Mouse (Mus musculus): ENCODE measurements at regions not wholly inside any gene's neighbourhood (a gene's known extent, or its start where the extent isn't known, plus 50 kb on each side); places are given as distances from the start of the nearest gene placed in this dataset.

DNA sequence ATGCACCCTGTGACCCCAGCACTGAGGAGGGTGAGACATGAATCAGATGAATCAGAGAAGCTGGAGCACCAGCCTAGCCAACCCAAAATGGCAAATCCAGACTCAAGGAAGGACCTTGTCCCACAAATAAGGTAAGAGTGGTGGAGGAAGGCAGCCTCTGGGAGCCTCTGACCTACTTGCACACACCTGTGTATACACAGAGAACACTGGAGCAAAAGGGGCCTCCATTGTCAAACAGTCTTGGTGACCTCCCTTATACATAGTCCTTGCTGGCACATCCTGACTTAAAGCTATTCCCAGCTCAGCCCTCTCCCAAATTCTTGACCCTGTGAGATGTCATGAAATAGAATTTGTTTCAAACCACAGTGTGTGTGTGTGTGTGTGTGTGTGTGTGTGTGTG is 57.1 kb downstream of the Inhbb start:
- DNase-seq (ENCODE audit: low spot score) = no peak

DNA sequence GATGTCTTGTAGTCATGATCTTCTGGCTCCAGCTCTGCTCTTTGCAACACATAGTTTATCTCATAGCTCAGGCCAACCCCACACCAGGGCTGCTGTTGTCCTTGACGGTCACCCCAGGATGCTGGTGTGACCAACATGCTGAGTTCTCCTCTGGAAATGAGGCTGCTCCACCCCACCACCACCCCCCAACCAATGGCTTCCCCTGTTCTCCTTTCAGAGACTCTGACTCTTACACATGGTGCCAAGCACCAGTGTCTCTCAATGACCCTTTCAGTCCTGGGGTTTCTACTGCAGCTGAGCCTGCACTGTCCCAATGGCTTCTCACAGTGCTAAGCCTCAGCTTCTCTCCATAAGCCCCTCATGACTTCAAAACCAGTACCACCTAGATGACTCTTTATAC is 64.0 kb downstream of the Inhbb start:
- no peak for DNase-seq (ENCODE audit: low spot score)

DNA sequence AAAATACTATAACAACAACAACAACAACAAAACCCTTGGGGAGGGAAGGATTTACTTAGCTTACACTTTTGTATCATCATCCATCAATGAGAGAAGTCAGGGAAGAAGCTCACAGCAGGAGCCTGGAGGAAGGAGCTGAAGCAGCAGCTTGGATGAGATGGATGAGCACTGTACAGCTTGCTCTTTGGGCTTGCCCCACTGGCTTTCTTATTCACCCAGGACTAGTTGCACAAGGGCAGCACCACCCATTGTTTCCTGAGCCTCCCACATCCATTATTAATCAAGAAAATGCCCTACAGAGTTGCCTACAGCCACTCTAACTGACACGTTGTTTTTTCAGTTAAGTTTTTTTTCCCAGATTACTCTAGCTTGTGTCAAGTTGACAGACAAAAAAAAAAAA is 65.1 kb downstream of the Inhbb start:
- no peak for DNase-seq (ENCODE audit: low spot score)

DNA sequence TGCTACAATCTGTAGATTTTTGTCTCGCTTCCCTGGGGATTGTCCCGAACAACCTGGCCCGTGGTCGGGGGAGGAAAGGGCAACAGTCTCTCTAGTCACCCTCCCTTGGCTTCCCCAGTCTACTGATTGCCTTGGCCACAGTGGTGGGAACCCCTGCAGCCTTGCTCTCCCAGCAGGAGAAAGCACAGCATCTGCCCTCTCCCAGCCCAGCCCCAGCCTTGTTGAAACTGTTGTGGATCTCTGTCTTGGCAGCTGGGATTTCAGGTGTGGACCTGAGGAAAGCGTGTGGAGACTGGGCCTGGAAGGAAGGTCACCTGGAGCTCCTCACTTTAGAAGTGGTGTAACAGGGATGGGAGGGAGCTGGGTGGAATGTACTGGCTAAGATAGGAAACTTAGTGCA is 66.6 kb downstream of the Inhbb start:
- no peak for DNase-seq (ENCODE audit: low spot score)

DNA sequence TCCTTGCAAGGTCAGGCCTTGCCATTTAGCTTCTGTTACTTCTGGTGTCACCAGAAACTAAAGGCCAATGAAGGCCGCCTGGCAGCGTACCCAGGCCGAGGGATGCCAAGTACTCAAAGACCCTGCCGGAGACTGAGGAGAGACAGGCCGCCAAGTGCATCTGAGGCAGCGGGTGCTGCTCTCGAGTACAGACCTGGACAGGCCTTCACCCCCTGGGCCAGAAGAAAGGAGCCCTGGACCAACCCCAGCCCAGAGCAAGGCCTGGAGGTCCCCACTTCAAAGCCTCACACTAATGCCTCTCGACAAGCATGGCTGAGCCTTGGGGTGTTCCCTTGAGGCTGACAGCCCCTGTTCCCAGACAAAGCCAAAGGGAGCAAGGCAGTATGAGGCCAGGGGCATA is 70.5 kb downstream of the Inhbb start:
- no peak for DNase-seq (ENCODE audit: low spot score)

DNA sequence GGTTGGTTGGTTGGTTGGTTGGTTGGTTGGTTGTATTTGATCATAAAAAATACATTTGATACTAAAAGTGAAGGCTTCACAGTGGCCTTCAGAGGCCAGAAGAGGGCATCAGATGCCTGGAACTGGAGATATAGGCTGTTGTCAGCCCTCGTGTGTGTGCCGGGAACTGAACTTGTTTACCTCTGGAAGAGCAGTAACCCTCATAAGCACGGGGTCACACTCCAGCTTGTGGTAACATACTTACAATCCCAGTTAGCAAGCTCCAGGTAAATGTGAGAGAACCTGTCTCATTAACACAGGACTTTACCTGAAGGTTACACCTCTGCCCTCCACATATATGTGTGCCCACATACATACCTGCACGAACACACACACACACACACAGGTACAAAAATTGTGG is 71.2 kb downstream of the Inhbb start:
- DNase-seq (ENCODE audit: low spot score) = no peak

DNA sequence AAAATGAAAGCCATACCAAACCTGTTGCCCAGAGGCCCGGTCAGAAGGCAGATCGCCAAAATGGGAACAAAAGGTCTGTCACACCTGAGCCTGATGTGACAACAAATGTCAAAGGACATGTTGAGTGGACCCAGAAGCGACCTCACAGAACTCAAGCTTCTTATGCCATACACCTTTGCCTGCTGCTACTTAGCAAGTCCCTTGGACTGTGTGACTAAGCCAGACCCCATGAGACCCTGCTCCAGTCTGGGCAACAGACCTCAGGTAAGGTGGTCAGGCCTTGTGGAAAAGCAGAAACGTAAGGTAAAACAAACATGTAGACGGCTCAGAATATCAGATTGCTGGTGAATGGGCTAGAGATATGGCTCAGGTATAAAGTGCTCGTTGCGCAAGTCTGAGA is 71.8 kb downstream of the Inhbb start:
- DNase-seq (ENCODE audit: low spot score) = no peak

DNA sequence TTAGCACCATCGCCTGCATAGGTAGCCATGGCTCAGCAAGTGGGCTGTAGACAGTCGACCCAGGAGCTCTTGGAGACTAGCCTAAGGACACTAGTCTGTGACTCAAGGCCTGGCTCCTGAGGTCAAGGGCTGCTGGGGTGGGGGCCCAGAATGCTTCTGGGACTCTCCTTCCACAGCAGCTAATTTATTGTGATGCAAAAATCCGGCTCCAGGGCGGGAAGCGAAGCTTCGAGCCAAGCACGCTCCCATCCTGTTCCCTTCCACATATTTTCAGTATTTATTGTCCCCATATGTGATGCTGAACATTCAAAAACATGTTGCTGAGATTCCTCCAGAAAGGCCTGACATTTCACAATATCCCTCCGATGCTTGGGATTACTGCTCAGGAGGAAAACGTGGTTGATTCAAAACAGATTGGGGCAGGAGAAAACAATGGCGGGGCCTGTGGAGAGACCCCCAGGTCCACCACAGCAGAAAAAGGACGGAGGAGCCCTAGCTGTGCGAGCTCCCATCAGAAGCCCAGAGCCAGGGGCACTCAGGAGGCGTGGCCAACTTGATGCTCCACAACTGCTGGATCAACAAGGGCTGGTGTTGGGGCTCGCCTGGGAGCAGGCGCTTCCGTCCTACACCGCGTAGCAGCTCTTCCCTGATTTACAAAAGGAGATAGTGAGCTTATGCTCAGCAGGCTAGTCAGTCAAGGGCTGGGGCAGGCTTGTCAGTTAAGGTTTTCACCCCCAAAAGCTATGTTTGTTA is 73.4 kb downstream of the Inhbb start:
- peak; percentile 9 for DNase-seq (ENCODE audit: low spot score)

DNA sequence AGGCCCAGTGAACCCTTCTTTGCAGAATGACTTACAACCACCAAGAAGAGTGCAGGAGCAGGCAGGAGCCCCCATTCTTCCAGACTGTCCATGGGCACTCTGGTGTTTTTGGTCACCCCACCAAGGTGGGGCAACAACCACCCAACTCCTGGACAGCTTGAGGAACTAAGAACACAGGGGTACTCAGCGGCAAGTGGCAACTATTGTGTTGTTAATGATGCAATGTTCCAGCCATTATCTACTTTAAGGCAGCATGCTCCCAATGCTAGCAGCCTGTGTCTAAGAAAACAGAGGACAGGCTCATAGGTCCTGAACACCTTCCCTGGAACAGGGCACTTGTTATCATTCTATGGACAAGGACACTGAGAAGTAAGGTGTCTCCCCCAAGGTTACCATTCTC is 74.3 kb downstream of the Inhbb start:
- no peak for DNase-seq (ENCODE audit: low spot score)

DNA sequence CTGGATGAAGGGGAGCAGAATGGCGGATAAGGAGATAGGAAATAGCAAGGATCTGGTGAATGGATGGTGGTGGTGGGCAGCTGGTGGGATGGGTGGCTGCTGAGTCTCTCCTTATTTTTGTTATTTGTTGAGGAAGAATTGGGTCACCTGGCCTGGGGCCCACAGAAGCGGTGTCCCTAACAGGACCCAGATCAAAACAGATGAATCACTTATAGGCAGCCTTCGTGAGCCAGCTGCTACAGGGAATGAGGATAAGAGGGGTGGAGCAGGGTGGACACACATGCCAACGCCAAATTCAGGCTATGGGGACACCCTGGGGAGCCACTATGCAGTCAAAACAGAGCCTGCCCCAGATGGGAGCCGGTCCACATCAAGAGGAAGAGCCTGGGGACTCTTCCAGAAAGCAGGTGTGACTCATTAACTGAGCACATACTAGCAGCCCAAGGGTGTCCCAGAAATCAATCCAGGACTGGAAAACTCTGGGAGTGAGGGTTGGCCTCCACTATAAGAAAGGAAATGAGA is 75.4 kb downstream of the Inhbb start:
- peak; percentile 19 for DNase-seq (ENCODE audit: low spot score)

DNA sequence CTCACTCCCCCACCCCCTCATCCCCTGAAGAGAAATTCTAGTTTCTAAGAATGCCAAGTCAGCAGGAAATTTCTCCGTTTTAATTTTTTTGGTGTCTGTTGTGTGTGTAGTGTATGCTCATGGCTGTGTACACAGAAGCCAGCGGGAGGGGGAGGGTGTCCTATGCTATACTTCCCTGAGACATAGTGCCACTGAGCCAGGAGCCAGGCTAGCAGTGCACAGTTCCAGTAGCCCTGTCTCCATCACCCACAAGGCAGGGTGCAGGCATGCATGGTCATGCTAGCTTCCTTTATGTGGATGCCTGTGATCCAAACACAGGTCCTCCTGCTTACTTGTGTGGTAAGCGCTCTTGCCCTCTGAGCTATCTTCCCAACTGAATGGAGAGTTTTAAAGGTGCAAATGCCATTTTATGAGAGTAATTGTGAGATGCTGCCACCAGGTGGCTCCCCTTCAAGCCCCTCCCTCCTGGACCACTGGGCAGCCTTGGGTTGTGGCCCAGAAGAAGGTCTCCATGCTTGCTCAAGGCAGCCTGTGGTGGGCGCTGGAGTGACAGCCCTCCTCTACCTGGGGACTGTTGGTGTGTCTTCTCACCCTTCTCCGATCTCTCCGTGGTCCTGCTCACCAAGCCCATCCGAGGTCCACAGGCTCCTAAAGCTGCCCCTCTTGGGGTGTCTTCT is 76.8 kb downstream of the Inhbb start:
- DNase-seq (ENCODE audit: low spot score) = no peak

DNA sequence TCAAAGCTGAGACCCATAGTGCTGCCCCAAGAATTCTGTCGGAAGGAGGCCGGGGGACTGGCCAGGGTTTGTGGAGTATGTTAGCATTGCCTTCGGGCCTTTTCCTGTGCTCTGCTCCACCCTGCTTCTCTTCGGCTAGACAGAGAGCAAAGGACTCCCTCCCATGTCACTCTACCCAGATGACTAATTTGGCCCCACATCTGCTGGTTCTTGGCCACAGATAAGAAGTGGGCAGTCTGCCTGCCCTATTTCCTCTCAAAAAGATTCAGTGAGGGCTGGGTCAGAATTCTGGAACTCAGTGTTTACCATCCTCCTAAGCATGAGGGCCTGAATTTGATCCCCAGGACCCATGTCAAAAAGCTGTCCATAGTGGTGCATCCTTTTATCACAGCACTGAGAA is 78.0 kb downstream of the Inhbb start:
- peak; percentile 46 for DNase-seq (ENCODE audit: low spot score)

DNA sequence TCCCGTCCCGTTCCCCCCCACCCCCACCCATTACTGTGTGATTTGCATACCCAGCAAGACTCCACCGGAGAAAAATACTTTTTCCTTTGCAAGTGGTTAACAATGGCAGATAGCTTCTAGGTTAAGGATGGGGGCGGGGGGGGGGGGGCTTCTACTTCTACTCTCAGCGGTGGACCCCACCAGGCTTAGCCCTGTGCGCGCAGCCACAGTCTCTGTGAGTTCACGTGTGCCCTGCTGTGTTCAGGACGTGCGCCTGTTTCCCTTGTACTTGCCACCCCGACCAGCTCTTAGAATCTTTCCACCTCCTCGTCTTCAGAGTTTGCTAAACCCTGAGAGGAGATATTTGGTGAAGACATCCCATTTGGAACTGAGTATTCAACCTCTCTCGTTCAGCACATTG is 86.9 kb downstream of the Inhbb start:
- no peak for DNase-seq (ENCODE audit: low spot score)

DNA sequence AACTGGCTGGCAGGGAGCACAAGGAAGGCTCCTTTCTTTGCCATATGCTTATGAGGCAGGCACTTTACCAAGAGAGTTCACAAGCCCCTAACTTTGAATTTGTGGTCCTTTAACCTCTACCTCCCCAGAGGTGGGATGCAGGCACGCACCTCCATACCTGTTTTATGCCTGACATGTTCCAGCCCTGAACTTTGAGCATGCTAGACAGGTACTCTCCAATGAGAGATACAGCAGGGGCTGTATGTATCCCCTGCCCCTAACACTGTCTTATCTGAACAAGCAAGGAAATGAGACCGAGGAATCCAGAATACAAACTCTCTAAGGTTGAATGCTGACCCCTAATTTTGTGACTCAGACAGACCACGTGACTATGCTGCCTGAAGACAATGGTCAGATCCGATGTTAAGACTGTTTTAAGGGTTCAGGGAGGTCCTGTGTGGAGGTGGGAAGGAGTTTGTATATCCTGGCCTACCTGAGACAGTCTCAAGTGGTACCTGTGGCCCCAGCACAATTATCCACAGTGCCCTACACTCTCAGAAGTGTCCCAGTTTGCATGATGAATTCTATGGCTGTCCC is 91.2 kb downstream of the Inhbb start:
- no peak for DNase-seq (ENCODE audit: low spot score)

DNA sequence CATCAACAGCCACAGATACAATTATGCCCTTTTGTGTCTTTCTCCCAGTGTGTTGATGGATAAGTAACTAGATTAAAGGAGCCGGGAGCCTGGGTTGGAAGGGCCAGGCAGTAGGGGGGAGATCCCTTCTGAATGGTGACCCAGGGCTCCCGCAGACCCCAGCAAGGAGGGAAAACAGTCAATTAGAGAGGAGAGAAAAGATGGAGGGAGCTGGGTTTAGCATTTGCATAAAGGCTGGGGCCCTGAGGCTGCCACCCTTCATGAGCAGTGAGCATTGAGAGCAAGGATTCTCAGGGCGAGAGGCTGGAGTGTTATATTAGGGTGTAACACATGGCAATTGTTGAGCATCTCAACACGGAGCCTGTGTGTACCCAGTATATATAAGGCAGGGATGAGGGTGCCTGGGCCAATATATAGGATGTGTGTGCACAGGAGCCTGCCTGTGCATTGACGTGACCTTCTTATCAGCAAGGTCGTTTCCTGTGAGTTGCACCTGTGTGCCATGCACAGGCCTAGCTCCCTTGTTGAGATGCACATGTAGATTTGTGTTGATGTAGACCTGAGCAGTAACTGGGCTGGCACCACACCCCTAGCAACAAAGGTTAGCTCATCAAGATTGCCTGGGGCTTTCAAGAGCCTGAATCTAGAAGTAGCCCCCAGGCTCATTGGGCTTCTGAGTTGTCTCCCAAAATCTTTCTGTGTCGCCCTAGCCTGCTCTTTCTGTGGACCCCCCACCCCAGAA is 92.2 kb downstream of the Inhbb start:
- no peak for DNase-seq (ENCODE audit: low spot score)

DNA sequence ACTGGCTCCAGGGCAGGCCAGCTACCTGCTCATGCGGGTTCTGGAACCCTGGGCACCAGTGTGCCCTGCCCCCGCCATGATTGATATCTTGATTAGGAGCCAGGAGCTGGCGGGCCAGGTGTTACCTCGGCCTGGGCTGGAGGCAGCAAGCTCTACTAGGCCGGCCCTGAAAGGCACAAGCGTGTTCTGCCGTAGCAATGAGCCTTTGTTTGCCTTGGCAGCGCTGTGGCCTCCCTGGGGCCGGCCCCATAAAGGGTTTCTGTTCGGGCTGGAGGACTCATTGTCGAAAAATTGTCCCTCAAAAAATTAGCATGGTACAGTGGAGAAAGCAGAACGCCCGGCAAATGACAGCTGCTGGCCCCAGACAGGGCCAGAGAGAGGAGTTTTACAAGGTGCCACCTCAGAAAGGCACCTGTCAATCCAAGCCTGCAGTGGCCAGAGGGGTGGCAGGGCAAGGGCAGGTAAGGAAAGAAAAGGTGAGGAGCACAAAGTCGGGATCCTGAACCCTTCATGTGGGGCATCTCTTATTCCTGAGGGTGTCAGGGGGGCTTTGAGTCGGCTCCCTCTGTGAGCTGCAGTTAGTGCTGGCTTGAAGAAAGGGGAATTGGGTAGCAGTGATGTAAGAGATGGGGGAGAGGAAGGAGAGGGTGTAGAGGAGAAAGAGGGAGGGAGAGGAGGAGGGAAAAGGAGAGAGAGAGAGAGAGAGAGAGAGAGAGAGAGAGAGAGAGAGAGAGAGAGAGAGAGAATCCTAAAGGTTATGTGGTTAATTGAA is 92.9 kb downstream of the Inhbb start:
- DNase-seq (ENCODE audit: low spot score) = no peak

DNA sequence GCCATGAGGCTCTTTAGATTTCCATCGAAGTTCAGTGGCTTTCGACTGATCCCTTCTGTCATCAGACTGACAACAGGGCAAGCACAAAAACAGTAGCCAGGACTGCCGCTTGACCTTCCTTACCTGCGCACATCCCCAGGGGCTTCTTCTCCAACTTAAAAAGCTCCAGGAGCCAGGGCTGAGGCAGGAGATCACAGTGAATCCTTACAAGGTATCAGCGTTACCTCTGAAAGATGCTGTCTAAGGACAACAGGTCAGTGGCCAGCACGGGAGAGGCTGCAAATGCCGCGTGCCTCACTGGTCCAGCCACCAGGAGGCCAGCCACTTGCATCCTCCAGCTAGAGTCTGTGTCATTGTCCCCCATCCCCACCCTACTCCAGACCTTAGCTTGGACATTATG is 97.5 kb downstream of the Inhbb start:
- no peak for DNase-seq (ENCODE audit: low spot score)

DNA sequence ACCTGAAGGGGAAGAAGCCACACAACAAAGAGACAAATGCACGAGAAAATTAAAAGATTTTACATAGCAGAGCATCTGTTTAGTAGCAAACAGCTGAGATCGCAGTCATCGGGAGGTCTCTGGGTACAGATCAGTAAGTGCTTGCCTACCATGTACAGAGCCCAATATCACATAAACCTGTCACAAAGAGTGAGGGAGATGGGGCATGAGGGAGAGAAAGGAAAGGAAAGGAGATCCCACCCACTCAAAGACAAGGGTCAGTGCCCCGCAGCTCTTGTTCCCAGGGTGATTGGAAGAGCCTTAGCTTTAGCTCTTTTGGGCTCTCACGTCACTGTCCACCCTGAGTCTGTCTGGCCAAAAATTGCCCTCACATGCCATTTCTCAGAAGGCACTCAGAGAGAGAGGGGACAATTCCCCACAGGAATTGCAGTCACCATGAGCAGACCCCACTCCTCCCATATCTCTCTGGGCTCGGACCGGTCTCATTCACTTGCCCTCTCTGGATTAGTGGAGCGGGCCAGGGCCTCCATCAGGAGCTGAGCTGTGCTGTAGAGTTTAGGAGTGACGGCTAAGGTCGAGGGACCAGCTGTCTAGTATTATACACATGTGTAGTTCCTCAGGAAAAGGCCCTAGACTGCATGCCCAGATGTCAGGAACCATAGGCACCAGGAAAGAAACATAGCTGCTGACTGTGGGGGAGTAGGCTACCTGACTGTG is 99.6 kb downstream of the Inhbb start:
- no peak for DNase-seq (ENCODE audit: low spot score)

DNA sequence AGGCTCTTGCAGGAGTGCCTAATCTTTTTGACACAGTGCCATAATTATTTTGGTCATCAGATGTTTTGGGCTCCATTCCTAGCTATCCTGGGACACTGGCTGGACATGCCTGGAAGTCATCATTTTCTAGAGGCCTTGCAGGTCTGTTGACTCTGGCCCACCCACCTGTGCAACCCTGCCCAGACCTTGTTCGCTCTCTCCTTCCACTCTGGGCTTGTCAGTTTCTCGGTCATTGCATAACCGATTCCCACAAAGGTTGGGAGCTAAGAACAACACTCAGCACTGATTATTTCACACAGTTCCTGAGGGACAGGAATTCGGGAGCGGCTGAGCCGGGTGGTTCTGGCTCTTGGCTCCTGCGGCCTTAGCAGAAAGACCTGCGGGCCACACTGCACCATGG is 100.2 kb downstream of the Inhbb start:
- DNase-seq (ENCODE audit: low spot score) = no peak

DNA sequence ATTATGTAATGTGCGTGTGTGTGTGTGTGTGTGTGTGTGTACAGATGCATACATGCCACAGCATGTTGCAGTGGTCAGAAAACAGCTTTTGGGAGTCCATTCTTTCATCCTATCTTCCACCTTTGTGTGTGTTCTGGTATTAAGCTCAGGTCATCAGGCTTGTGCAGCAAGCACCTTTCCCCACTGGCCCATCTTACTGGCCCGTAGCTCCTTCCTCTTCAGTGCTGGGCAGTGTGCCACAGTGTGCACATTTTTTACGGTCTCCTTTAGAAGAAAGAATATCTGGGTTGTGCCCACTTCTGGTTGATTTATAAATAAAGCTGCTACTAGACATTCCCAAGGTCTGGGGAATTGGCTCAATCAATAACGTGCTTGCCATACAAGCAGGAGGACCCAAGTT is 105.0 kb downstream of the Inhbb start:
- no peak for DNase-seq (ENCODE audit: low spot score)

All from gastrocnemius, adult 18-20 months (tissue).